Mouse (Mus musculus) ovary, adult 18-20 months (tissue): ENCODE data around the gene Cyb561.

Experiments used
- DNase-seq: peaks from one replicate; pipeline ENCODE4 v3.0.0; 2022; ENCODE audit warnings: low spot score, mixed read lengths

Gene Cyb561

DNA sequence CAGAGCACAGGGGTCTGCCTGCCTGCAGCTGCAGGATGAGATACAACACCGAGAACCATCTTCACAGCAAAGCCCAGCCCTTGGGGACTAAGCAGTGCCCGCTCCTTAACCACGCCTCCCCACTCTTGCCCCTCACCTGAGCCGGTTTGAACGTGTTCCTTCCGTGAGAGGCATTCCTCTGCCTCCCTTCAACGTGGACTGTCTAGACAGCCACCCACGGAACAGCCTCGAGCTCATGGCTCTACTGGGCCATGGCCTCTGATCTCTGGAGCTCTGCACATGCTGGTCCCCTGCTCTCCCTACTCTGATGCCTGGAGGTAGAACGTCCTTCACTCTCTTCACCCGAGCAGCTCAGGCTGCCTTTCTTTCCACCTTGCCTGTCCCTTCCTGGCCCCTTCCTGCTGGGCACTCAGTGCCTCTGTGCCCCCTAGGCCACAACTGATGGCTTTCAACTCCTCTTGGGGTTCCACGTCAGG, at the start of gene Cyb561:
TSS of gene Cyb561 (minus strand) at position 426 of the 476 bp plus-strand sequence.
- DNase-seq, result no peak

DNA sequence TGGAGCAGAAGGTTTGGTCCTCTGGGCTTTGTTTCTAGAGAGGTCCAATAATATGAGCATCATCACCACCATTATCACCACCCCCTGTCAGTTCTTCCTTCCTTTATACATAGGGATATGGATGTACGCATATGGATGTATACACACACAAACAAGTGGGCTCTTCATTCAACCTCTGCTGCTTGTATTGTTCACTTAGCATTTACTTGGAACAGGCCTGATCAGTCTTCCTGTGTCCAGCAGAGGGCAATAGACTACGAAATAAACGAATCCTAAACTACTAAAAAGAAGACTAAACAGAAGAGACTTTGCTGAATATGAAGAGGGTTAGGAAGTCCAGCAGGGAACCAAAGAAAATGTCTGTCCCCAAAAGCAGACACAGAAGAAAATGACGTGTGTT, 48.6 kb upstream of the Cyb561 start:
- no peak for DNase-seq

DNA sequence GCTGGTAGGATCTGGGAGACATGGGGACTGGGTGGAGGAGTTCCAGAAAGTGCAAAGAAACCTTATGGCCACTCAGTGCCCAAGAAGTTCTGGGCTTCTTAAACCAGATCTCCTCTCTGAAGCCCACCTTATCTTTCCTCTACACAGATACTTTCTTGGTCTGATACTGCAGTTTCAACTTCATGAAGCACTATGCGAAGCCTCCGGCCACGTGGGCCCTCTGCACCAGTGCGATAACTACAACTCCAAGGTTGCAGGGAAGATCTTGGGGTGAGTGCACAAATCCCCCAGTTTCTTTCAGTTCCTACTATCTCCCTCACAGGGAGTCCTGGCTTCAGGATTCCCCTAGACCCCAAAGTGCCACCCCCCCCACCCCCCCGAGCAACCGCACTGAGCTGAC, 46.9 kb upstream of the Cyb561 start:
- no peak for DNase-seq

DNA sequence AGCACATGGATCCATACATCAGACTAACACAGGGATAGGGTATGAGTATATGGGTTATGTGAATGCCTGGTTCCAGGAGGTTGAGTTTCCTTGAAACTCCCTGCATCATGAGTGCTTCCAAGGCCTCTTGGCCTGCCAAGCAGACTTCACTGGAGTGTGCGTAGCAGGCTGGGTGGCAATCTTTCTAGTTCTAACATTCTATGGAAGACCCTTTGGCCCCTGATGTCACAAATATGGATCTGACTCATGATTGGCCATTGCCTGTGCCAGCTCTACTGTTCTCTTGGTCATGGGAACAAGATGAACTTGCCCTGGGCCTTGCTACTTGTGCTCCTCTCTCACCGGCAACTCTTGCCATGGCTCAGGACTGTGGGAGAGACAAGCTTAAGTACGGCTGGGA, 41.2 kb upstream of the Cyb561 start, which contains the start of gene Ace3:
TSS of gene Ace3 (plus strand) at position 301 of the 400 bp plus-strand sequence.
- no peak for DNase-seq

DNA sequence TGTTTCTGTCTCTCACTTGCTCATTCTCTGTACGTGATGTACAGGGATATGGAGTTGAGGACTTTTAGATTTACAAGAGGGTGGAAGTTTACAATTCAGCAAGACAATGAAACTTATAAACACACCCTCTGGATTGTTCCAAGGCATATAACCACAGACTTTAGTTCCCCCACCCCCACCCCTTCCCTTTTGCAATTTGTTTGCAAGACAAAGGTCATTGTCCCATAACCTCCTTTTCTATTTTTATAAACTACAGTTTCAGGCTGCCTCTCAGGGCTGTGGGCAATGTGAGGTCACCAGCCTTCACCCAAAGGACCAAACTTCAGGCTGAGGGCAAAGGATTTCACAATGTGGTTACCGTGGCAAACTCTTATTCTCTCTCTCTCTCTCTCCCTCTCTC, 37.1 kb upstream of the Cyb561 start:
- DNase-seq, result no peak

DNA sequence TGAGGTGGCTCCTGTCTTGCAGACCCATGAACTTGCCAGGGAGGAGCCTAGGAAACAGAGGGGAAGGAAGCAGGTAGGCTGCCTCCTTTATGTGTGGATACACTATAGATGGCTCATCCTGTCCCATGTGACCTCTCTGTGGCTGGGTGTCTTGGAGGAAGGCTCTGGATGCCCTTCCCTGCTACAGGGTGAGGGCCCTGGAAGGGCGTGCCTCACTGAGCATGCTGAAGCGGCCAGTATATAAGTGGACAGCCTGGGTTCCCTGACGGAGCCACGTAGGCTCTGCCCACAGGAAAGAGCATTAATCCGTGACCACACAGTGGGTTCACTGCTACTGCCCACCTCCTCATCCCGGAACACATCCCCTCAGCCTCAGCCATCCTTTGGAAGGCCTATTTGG, 36.3 kb upstream of the Cyb561 start:
- DNase-seq, result no peak

DNA sequence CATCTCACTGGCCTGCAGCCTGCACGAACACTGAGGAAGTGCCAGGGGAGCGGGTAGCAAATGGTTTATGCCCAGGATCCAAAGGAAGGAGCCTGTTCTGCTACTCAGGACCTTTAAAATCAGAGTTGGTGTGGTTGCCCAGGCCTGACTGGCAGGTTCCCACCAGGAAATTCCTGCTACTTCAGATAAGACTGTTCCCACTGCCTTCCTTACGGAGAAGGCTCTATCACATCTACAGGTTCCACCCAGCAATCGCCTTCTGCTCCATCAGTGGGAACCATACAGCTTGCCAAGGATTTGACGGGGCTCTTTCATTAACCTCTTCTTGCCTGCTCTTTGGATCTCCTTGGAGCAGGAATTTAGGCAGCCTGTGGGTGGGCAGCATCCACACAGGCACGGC, 34.3 kb upstream of the Cyb561 start:
- no peak for DNase-seq

DNA sequence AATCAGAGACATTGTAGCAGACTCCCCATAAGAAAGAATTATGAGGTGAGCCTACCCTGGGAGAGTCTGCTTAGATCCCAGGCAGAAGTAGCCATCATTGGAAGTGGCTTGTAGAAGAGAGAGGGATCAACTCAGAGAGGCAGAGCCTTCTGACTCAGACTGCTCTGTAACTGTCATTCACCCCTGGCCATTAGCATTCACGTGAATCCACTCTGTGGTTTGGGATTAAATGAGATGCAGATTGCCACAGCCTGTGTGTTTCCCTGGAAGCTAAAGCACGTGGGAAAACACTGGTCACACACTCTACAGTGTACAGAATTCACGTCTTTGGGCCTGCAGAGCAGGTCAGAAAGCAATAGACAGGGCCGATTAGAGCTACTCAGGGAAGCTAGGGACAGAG, 31.3 kb upstream of the Cyb561 start:
- no peak for DNase-seq

DNA sequence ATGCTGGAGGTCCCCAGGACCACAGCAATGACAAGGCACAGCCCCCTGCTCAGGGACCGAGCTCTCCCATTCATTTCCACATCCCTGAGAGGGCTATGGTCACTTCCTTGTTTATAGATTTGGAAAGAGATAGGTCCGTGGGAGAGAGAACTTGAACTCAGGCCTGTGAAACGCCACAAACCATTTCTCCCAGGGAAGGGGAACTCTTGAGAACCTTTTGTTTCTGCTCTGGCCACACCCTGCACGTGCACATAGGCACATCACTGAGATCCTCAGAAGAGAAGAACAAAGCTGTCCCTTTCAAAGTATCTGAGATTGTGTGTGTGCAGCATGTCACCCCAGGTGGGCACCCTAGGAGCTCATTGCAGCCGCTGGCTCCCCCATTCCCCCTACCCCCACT, 25.5 kb upstream of the Cyb561 start:
- DNase-seq, result no peak

DNA sequence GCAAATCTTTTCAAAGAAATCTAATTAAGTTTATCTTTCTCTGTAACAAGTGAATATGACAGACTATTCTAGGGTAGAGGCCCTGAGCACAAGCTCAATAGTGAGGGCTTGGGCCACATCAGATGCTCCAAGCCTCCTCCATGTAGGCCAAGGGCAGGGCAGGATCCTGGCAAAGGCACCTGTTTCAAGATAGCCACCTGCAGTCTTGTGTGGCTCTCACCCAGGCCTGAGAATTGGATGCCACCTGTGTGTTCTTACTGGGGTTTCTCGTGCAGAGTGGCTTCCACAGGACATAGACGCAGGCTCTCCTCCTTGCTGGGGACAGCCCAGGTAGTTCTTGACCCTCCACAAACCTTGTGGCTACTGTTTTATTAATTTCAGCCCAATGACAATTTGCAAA, 25.1 kb upstream of the Cyb561 start:
- DNase-seq, result no peak

DNA sequence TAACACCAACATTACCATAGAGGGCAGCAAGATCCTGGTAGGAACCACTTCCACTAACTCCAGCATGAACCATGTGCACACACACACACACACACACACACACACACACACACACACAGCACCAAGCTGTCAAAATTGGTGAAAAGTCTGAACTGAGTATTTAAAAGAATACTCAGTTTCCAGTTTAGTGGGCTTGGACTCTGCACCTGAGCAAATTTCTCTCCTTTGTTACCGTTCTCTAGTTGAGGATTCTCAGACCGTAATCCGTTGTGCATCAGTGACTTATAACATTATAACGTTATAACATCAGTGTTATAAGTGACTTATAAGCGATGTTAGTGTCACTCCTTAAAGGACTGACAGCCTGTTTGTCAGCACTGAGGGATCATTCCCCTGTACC, 22.5 kb upstream of the Cyb561 start:
- no peak for DNase-seq

DNA sequence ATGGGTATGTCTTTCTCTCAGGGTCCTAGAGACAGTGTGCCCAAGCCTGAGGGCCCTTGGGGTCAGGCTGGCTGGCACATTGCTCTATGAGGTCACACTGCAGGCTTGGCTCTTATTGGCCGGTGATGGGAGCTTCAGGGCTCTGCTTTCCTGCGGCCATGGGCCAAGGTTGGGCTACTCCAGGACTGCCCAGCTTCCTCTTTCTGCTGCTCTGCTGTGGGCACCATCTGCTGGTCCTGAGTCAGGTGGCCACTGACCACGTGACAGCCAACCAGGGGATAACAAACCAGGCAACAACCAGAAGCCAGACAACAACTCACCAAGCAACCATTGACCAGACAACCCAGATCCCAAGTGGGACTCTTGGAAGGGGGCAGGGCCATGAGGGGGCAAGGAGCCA, 21.9 kb upstream of the Cyb561 start:
- DNase-seq, result no peak

DNA sequence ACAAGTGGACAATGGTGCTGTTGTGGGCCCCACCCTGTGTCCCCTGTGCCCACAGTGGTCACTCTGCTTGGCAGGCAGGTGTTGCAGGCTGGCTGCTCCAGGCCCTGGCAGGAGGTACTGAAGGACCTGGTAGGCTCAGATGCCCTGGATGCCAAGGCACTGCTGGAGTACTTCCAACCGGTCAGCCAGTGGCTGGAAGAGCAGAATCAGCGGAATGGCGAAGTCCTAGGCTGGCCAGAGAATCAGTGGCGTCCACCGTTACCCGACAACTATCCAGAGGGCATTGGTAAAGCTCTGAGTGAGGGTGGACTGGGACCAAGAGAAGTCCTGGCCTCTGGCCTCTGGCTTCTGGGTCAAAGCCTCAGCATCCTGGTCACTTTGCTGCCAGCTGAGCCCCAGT, 21.5 kb upstream of the Cyb561 start:
- DNase-seq, result no peak

DNA sequence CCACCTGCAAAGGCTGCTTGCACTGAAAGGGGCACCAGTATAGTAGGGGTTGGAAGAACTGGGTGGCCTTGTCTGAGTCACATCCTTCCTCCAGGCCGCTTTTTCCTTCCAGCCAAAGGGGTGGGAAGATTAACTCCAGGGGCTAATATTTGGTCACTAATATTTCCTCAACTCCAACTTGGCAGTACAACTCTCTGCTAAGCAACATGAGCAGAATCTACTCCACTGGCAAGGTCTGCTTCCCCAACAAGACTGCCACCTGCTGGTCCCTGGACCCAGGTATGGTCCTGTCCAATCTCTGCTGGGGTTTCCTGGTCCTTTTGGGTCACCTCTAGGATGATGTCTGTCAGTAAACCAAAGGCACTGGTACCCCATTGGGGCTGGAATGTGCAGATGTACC, 16.4 kb upstream of the Cyb561 start:
- no peak for DNase-seq

DNA sequence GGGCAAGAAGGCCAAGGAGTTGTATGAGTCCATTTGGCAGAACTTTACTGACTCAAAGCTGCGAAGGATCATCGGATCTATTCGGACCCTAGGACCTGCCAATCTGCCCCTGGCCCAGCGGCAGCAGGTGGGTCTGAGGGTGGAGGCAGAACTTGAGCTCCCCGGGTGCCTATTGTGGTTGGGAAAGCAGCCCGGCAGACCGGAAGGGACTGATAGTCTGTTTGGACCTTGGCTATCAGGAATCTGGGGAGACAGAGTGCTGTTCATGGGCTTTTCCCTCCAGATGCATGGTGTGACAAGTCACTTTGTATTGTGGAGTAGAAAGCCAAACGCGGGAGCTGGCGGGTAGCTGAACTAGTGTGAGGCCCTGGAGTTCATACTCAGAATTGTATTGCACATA, 15.8 kb upstream of the Cyb561 start:
- DNase-seq, result no peak

DNA sequence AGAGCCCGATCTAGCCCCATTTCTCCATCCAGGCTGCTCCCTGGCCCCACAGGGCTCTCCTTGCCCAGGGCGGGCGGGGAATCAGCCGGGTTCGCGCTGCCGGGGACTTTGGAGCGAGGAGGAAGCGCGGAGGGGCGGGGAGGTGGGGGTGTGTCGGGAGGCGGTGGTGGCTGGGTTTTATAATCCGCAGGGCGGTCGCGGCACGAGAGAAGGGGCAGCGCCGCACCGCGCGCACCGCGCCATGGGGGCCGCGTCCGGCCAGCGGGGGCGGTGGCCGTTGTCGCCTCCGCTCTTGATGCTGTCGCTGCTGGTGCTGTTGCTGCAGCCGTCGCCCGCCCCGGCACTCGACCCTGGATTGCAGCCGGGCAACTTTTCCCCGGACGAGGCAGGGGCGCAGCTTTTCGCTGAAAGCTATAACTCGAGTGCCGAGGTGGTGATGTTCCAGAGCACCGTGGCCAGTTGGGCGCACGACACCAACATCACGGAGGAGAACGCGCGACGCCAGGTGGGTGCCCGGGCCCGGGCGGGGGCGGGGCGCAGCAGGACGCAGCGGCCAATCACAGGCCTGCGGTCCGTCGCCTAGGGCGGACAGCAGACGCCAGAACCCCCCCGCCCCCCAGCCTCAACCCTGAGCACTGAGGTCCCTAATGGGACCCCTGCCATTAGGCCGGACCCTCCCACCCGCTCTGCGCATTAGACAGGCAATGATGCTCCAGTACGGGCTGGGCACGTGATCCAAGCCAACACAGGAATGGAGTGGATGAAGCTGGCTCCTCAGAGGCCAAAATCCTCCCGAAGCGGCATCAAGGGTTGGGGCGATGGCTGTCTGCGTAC, 14.8 kb upstream of the Cyb561 start, which contains the start of gene Ace:
TSS of gene Ace (plus strand) at position 205 of the 834 bp plus-strand sequence.
- no peak for DNase-seq

DNA sequence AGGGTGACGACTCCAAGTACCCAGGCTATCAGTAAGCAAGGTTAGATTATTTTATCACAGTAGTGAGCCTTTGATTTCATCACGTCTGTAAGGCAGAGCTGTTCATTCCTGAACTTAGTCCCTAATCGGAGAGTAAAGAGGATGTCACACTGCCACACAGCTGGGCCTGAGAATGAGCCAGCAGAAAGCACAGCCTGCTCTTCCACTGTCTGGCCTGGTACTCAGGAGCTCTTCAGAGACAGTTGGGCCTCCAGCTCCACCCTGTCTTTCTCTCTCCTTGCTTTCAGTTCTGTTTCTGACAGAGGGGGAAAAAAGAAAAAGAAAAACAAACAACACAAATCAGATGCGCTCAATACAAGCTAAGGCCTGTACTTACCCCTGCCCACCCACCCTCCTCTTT, 13.2 kb upstream of the Cyb561 start:
- DNase-seq, result no peak

DNA sequence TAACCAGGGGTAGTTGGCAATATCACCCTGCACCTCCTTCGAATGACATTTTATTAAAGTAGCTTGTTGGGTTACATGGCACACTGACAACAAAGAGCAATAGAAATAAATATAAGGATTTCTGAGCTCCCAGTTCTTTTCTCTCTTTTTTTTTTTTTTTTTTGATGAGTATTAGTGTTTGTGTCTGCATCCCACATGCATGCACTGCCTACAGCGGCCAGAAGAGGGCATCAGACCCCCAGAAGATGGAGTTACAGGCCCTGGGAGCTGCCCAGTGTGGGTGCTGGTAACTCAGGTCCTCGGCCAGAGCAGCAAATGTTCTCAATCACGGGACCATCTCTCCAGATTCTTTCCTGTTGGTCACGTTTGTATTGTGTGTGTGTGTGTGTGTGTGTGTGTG, 11.6 kb upstream of the Cyb561 start:
- no peak for DNase-seq

DNA sequence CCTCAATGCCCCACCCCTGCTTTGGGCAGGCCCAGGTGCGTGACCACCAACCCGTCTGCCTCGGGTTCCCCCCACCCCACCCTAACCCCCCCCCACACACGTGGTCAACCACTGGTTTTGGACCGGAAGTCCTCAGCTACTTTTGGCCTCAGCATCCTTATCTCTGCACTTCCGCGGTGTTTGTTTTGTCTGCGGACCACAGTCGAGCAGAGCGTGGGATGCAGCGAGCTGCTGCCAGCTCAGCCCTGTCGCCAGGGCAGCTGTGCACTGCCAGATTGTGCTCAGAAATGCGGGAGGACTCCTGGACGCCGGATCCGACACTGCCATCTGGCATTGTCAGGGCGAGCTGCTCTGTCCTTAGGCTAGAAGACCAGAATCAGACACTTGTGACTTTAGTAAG, 6.2 kb upstream of the Cyb561 start:
- peak; percentile 70 for DNase-seq

DNA sequence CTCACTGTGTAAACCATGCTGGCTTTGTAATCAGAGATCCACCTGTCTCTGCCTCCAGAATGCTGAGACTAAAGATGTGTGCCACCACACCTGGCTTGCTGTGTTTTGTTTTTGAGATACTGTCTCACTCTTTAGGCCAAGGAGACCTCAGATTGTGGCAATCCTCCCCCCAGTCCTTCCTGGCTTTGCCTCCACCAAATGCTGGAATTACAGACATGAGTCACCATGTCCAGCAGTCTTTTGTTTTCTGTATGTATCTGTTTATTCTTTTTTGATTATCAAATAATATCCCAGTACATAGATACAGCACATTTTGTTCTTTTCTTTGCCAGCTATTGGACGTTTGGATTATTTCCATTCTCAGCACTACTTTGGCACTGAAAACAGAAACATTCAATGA, 5.4 kb upstream of the Cyb561 start:
- DNase-seq, result no peak

DNA sequence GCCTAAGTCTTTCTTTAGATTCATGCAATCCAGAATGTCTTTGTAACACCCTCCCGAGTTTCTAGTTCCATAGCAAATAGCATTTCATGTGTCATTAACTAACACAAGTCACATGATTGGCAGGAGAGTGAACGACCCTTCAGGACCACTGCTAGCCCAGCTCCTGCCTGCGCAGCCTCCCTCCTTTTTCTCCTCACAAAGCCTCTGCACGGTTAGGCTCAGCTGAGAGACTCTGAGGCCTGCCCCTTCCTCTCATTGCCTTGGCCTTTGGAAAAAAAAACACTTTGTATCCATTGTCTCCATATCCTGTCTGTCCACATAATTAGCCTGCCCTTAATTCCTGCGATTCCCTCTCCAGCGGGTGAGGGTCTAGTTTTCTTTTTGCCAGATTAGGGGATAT, 4.4 kb upstream of the Cyb561 start:
- DNase-seq, result no peak

DNA sequence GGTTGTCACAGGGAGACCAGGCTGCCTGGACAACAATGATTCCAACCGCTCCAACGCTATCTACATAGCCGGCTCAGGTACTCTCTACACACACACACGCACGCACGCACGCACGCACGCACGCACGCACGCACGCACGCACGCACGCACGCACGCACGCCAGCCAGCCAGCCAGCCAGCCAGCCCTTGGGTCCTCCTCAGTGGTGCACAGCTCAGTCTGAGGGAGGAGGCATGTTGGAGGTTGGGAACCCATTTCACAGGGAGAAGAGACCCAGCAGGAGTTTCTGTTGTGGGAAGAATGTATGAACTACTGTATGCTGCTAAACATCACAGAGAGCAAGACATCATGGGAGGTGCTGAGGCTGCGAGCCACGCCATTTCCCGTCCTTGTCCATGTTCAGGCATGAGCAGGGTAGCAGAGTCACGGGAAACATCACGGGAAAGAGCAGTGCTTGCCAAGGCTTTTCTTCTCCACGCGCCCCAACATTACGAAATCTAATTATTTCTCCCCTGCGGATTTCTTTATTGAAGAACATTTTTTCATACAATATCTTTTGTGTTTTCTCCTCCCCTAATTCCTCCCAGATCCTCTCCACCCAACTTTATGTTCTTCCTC, 2.8 kb upstream of the Cyb561 start:
- DNase-seq, result no peak

DNA sequence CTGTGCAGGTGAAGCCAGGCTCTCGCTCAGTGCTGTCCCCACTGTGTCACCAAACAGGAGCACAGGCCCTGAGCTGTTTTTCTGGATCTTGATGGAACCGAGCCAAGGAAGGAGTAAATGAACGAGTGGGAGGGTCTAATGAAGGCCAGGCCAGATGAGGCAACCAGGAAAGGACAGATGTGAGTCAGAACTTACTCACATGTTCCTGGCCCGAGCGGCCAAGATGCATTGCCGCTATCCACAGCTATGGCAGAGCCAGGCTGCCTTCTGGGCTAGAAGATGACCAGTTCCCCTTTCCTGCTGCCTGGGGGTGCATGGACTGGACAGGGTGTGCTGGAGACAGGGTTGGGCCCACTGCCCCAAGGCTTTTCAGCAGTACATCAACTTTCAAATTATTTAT, 266 bp upstream of the Cyb561 start:
- peak; percentile 53 for DNase-seq

DNA sequence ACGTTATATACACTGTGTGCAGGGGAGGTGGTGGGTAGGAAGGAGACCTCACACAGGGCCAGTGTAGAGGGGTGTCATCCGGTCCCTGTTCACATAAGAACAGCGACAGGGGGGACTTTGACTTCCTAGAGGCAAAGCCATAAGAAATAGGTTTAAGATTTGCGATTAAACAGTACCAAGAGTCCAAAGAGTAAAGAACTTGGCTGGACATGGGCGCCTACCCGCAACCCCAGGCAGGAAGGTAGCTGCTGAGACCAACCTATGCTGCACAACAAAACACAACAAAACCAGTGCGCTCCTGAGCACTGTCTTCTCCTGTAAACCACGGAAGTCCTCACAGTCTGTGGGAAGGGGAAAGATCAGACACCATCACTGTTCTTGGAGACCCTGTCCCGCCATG, 1.0 kb downstream of the Cyb561 start:
- DNase-seq, result no peak
